Mouse (Mus musculus) heart, postnatal 4 days (tissue): ENCODE results near the gene Lrguk. TPM values are rescaled to one million over a fixed set of nuclear protein-coding genes. Genes with fewer than 3 reads are reported as not detected.

Experiments
- DNase-seq: peaks from one replicate; pipeline ENCODE4 v3.0.0; 2021
- total RNA-seq, 2 experiments: library from RNA; stranded (reverse); gene quantifications; 2 replicates each; pipeline ENCODE4 v1.2.3; 2021

Gene Lrguk
- total RNA-seq, 2 experiments from 2014 or later, result 0.21 to 0.25 TPM

DNA sequence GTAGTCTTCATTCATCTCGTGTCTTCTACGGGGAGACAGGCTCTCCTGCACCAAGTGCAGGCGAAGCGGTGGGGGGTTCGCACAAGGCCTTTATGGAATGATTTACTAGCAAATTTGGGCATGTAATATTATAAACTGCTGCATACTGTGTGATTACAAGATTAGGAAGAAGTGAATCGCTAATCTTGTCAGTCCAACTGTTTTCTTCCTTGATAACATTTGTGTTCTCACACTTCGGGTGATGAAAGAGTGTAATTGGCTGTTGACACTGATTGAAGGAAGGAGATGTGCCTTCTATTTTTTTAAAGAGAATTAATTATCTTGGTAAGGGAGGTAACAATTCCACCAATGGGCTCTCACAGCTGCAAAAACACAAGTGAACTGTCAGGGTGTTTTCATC lies 119.4 kb downstream of the Lrguk start:
- no peak for DNase-seq

GRCm38 (mm10) chr6:34149066-34149465 lies 119.8 kb downstream of the Lrguk start:
- DNase-seq, result no peak

DNA sequence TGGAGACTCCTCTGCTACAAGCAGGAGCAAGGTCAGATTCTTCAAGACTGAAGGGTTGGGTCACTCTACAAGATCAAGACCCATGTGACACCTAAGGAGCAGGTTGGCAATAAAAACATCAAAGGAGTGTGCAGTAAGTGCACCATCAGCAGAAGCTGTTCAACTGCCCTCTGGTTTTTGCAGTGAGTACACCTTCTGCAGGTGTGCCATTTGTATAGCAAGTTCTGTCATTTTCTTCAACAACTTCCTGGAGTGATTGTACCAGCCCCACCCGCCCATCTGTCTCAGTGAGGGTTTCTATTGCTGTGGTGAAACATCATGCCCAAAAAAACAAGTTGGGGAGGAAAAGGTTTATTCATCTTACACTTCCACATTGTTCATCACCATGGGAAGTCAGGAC lies 120.6 kb downstream of the Lrguk start:
- DNase-seq, result no peak

DNA sequence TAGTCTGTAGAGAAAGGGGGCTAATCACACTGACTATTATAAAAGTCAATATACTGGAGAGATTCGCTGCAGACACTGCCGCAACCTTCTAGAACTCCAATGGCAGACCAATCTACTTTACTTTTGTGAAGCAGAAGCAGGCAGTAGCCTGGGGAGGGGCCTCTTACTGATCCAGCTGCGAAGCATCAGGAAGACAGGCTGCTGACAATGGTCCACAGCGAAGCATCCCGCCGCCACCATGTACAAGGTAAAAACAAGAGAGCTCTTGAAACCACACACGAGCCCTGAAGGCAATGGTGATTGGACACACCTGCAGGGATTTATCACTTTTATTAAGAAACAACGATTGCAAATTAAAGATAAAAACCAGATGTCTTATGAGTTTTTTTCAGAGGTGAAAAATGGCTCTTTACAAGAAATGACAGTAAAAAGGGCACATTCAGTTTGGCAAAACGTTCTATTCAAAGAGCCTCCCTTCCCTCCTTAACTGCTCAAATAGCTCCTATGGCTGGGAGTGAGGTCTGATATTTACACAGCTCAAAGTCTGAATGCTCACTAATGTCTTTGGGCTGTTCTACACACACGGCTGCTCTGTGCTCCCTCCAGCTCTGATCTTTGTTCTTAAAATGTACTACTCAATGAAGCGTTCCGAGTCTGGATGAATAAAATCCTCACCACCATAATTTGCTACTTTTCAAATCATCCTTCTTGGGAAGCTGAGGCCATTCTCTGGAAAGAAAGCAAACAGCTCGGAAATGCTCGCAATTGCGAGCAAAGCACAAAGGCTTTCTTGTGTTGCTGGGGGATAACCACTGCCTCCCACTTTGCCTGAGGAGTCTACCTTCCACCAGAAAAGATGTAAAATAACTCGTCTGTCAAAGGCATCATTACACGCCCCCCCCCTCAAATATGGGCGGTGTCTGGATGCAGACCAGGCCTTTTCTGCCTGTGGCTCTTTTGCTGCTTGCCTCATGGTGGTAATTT lies 124.1 kb downstream of the Lrguk start:
- no peak for DNase-seq

GRCm38 (mm10) chr6:34154202-34154601 lies 125.0 kb downstream of the Lrguk start:
- DNase-seq, result peak; percentile 20

DNA sequence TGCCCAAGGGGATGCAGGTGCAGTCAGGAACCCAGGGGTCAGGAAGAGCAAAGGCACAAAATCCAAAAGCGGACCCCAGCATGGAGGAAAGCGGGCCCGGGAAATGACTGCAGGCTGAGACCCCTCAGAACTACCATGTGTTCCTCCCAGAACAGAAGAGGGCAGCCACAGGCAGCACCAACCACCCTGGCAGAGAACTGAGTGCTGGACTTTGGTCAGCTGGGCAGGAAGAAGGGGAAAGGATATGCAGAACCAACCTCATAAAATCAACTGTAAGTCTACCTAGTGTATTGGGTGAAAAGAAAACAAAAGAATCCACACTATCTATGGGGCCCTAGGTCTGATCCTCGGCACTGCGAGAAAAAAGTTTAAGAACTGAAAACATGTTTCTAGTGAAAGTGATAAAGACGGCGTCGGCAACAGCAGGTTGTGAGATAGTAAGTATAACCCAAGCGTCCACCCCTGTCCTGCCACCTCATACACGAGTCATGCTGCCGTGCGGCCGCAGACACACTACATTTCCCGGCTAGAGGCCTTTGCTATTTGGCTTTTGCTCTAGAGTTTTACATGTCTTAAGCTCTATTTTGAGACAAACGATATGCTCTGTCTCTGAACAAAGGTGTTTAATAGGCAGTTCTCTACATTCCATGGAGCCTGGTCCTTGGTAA lies 126.0 kb downstream of the Lrguk start:
- DNase-seq, result no peak

DNA sequence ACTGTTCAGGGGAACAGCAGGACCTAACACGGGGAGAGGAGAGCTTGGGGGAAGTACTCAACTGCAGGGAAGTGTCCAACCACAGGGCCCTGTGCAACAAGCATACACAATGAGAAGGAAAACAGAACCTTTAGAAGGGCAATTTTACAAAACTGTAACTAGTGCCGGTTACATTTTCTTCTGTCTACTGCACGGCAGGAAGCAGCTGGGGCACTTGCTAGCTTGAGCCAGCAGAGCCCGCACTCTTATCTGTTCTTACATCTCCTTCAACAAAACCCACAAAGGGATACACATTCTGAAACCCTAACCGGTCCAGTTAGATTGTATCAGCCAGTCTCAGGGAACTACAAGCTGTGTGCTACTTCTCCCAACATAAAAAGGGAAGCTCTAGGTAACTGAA lies 126.8 kb downstream of the Lrguk start:
- DNase-seq, result no peak

DNA sequence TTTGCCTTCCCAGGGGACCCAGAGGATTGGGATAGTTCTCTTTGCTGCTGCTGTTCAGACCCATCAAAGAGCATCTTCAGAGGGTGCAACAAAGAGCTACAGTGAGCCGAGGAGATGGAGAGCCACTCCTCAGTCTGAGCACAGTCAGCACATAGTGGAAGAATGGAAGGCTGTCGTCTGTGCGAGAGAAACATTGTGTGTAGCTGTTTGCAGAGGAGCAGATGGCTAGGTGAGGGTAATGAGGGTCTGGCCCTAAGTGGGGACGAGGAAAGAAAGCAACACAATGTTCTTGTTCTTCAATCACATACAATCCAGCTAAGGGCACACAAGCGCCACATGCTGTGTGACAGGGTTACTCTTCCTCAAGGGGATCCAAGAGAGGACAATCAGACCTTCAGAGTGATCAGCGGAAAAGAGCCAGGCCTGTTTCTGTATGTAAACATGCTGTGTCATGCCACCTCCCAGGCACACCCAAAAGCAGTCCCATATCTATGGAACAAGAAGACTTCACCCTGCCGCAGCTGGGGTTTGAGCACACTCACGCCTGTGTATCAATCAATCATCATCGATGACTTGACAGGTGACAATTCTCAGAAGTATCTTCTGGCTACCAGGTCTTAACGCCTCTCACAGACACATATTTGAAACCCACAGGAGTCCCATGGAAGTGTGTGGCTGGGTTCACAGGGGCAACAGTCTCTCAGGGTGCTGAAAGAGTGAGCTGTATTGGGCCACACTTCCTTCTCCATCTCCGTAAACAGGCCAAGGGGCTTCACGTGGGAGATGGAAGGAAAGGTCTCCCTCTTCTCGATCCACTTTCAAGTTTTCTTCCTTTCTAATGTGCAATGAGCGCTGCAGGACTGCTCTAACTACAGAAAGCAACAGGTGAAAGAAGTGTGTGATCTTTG lies 127.8 kb downstream of the Lrguk start:
- DNase-seq, result no peak

DNA sequence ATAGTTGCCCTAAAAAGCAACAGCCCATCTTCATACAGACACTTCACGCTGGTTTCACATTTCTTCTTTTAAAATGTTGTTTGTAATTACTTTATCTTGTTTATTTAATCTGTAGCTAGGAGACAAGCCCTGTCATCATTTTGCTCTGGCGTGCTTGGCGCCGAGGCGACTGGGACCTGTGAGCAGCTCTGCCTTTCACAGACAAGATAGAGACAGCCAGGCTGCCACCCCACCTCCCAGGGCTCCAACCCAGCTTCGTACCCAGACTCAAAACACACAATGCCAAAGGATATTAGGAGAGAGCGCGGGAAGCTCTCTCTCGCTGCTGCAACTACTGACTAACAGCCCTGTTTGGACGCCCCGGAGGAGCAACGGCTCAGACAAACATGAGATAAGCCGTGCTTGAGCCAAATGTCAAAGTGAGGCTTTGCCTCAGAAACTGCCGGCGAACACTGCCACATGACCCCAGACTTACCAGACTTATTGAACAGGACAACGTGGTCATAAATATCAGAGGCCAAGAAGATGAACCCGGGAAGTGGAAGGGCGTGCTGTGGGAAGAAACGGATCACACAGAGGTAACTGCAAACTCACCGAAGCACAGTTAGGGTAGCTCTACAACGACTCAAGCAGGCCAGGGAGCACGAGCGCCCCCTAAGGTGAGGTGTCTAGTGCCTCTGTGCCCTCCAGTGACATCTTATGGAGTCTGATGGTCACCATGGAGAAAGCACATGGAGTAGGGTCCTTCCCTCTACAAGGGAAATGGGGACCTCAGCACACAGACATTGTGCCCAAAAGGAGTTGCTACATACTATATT lies 131.0 kb downstream of the Lrguk start:
- DNase-seq, result peak; percentile 22

- no peak for DNase-seq
Observed at GRCm38 (mm10) chr6:34160816-34161310, 131.6 kb downstream of the Lrguk start.

DNA sequence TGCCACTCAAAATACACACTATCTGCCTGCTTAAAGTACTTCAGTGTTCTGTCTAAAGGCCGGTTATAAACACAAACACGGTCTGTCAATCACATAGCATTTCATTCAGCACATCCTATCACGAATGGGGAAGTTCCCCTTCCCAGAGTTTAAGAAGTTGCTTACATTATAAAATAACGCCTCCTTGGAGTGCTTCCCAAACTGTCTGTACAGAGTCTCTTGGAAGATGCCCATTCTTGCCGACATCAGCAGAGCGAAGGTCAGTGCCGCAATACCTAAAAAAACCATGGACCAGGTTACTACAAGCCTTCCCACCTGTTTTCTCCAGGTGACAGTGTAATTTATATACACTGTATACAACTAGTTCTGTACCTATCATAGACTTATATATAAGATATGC lies 132.3 kb downstream of the Lrguk start:
- DNase-seq, result no peak

GRCm38 (mm10) chr6:34162607-34163006 lies 133.4 kb downstream of the Lrguk start:
- DNase-seq, result no peak

DNA sequence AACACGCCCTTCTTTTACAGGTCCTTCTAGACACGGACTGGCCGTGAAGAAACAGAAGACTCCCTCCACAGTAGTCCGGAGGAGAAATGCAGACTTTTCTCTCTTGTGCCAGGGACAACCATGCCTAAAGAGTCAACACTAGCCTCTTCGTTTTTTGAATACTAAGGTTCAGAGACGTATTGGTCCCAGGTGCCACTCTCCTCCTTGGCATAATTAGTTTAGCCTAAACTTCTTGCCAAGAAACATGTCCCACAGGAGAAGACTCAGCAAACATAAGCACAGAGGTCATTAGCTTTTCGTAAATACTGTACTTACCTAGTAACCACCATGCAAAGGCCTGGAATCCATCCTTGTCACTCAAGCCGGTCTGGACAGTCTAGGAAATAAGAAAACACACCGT lies 133.8 kb downstream of the Lrguk start:
- no peak for DNase-seq

- DNase-seq, result no peak
Observed at GRCm38 (mm10) chr6:34168834-34169233, 139.6 kb downstream of the Lrguk start.

GRCm38 (mm10) chr6:34170844-34171494 lies 141.7 kb downstream of the Lrguk start:
- DNase-seq, result no peak

GRCm38 (mm10) chr6:34171748-34172457 lies 142.7 kb downstream of the Lrguk start:
- no peak for DNase-seq

DNA sequence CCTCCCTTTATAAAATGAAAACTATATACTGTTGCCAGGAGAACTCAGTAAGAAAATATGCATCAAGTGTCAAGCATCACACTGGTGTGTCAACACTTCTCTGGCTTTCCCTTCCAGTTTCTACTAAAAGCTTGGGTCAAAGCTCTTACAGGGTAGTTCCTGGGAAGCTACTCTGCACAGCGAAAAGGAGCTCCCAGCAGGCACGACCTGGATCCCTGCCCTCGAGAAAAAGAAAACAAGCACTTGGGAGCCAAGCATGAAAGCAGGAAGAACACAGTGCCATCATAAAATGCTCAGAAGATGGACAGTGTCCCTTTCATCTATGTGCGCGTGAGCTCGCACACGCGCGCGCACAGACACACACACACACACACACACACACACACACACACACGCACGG lies 144.0 kb downstream of the Lrguk start:
- no peak for DNase-seq

GRCm38 (mm10) chr6:34174715-34175114 lies 145.5 kb downstream of the Lrguk start:
- DNase-seq, result no peak

DNA sequence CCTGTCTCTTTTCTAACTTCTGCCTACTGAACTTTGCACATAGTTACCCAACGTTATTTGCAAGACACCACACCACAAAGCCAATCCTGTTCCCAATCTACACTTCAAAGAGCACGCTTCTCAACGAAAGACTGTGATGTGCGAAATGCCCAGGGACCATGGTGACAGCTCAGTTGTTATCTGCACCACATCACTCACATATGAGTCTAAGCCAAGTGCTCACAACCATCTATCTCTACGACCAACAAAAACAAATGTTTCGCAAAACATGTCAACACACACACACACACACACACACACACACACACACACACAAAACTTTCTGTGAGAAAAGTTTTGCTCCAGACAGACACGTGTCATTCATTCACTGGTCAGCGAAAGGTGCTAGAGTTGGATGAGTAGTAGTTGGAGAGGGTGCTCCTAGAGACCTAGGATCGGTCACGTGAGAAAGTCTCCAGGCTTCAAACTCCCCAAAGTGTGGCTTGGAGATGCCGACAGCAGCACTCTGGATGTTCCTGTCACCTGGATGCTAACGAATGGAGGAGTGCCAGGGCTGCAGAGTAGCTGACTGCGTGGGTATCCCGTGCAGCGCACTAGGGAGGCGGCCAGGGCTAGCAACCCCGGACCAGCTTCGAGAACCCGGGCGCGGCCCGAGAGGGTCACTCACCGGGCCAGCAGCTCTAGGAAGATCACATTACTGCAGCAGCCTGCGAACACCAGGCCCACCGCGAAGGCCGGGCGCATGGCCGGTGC lies 147.0 kb downstream of the Lrguk start:
- DNase-seq, result no peak

GRCm38 (mm10) chr6:34176864-34177247 lies 147.6 kb downstream of the Lrguk start, which contains the start of gene Slc35b4:
Gene Slc35b4, minus strand, starts transcription at chr6:34177111.
- DNase-seq, result peak; percentile 93
